Mouse (Mus musculus) erythroblast, adult 5-6 weeks (primary cell): ENCODE data around the gene Acad8. TPM values are rescaled to one million over a fixed set of nuclear protein-coding genes. Genes with fewer than 3 reads are reported as not detected.

Experiments
- ATAC-seq: replicated peaks from 2 replicates; pipeline ENCODE4 v1.8.0; 2016; ENCODE audit warnings: moderate number of reproducible peaks, mild to moderate bottlenecking, moderate TSS enrichment, inconsistent platforms; ENCODE audit not compliant: poor library complexity, low FRiP score, severe bottlenecking
- total RNA-seq, 2 experiments: library from RNA; stranded (forward) in 1 of 2; stranded (reverse) in 1 of 2; fragments of 150-400 nt in 1 of 2; fragments of 200-764, 138-1000 nt in 1 of 2; gene quantifications; 2 replicates each; pipeline versions ENCODE4 v1.2.3 to v1.2.4; 2015 to 2017; ENCODE audit warnings: low replicate concordance in 2 of 2

The Acad8 gene
- total RNA-seq, 2 experiments from 2014 or later = 6.0 to 6.1 TPM

DNA sequence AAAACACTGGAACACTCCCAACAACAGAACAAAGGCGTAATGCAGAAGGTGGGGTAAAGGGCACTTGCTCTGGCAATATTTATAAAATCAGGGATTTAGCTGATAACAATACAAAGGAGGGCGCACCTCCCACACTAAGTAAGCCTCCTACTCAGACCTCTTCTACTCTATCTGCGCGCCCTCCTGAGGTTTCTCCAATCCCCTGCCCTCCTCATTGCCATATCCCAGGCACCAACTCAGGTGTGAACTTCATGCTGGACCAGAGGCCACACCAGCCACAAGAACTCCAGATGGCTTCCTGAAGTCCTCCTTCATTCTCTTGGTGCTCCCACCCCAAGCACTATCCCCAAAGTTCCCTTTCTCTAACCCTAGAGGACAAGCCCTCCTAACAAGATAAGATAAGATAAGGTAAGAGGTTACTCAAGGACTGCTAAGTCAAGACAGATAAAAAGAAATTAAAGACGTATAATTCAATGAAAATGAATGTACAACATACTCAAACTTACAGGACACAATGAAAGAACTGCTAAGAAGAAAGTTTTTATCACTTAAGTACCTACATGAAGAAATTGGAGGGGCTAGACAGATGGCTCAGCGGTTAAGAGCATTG is 13.6 kb downstream of the Acad8 start:
- ATAC-seq = no peak

- no peak for ATAC-seq
Observed at GRCm38 (mm10) chr9:26985090-26985613, 14.2 kb downstream of the Acad8 start.

GRCm38 (mm10) chr9:26978776-26979175 is 20.6 kb downstream of the Acad8 start:
- no peak for ATAC-seq

- no peak for ATAC-seq
Observed at GRCm38 (mm10) chr9:26977754-26978153, 21.6 kb downstream of the Acad8 start.

DNA sequence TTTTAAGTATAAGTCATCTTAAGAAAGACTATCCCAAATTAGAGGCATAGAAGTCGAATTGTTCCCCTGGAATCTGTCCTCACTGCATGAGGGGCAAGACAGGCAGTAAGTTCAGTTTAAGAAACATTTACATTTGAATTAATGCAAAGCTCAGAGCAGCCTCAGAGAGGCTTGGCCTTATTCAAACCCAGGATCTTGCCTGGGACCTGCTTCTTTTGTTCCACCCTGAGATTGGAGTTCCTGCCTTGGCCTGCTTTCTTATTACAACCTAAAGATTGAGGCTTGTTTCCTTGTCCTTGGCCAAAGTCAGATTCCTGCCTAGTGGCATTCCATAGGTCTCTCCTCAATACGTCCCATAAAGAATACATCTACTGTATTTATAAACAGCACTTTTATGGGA is 51.6 kb downstream of the Acad8 start:
- ATAC-seq = no peak

DNA sequence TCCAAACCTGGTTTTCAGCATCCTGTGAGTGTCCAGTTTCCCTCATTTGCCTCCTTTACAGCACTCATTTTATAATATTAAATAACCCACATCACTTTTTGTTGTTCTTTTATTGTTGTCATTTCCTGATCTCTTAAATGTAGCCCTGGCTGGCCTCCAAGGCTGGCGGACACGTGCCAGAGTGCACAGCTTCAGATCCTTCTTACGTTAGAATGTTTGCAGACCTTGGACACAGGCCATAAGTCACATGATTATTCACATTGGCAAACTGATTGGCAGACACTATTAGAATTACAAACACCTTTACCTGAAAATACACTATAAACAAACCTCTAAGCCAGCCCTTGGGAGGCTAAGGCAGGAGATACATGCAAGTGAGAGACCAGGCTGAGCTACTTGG is 75.2 kb downstream of the Acad8 start:
- ATAC-seq = no peak

Other genes with a start within 250 kb of the Acad8 start
- not detected in 2 replicates for gene Glb1l2, start 193.1 kb downstream of the Acad8 start, total RNA-seq (2015; ENCODE audit: low replicate concordance)
- gene Glb1l2, start 193.1 kb downstream of the Acad8 start, total RNA-seq (2017; ENCODE audit: low replicate concordance) = not detected in 2 replicates
- not detected in 2 replicates for gene Glb1l3, start 138.7 kb downstream of the Acad8 start, total RNA-seq (2015; ENCODE audit: low replicate concordance)
- not detected in 2 replicates for gene Glb1l3, start 138.7 kb downstream of the Acad8 start, total RNA-seq (2017; ENCODE audit: low replicate concordance)
- not detected in 2 replicates for gene Gm1110, start 76.5 kb downstream of the Acad8 start, total RNA-seq (2015; ENCODE audit: low replicate concordance)
- gene Gm1110, start 76.5 kb downstream of the Acad8 start, total RNA-seq (2017; ENCODE audit: low replicate concordance) = 0.60 TPM in 1 of 2 replicates, not detected in the other
- gene Thyn1, start 144 bp upstream of the Acad8 start, total RNA-seq (2015; ENCODE audit: low replicate concordance) = 16.1 and 17.5 TPM in 2 replicates
- gene Thyn1, start 144 bp upstream of the Acad8 start, total RNA-seq (2017; ENCODE audit: low replicate concordance) = 10.8 and 16.3 TPM in 2 replicates
- gene Vps26b, start 30.5 kb upstream of the Acad8 start, total RNA-seq (2015; ENCODE audit: low replicate concordance) = 21.3 and 21.9 TPM in 2 replicates
- 11.7 and 16.6 TPM in 2 replicates for gene Vps26b, start 30.5 kb upstream of the Acad8 start, total RNA-seq (2017; ENCODE audit: low replicate concordance)
- gene Ncapd3, start 30.6 kb upstream of the Acad8 start, total RNA-seq (2015; ENCODE audit: low replicate concordance) = 53.9 and 76.9 TPM in 2 replicates
- 35.5 and 43.6 TPM in 2 replicates for gene Ncapd3, start 30.6 kb upstream of the Acad8 start, total RNA-seq (2017; ENCODE audit: low replicate concordance)
- not detected in 2 replicates for gene Jam3, start 155.9 kb upstream of the Acad8 start, total RNA-seq (2015; ENCODE audit: low replicate concordance)
- 0.60 TPM in 1 of 2 replicates, not detected in the other for gene Jam3, start 155.9 kb upstream of the Acad8 start, total RNA-seq (2017; ENCODE audit: low replicate concordance)